Mouse (Mus musculus) liver, embryonic 14.5 days (tissue): Measurements from ENCODE around the gene Vmn1r107. TPM values are rescaled to one million over a fixed set of nuclear protein-coding genes. Genes with fewer than 3 reads are reported as not detected.
"Not testable (repeated sequence)": the region's sequence is repeated elsewhere in the genome, so short reads cannot be mapped to it uniquely, and the experiment has no call there.

ENCODE experiments used
- ATAC-seq: fragments of 200-750 bp; cut with Nextera tagmentation; 2 replicates; pipeline ENCODE4 v1.8.0; 2017; ENCODE audit warnings: moderate number of reproducible peaks, mild to moderate bottlenecking, moderate library complexity; ENCODE audit not compliant: insufficient read depth
- DNase-seq, 3 experiments: peaks; one replicate each; pipeline ENCODE4 v3.0.0-alpha.2; 2012 to 2013; ENCODE audit warnings: low read depth in 3 of 3, low spot score in 3 of 3
- H3K27ac ChIP-seq: fragments of 300-500 bp; sonication (generic); 2 replicates; pipeline ENCODE4 v1.5.1; 2014; ENCODE audit warnings: moderate library complexity, mild to moderate bottlenecking, control low read depth, inconsistent platforms
- H3K27me3 ChIP-seq: fragments of 300-500 bp; sonication (generic); 2 replicates; pipeline ENCODE4 v1.6.1; 2014; ENCODE audit warnings: mild to moderate bottlenecking, low read length, moderate library complexity; ENCODE audit not compliant: control insufficient read depth, insufficient read depth
- H3K36me3 ChIP-seq: fragments of 300-500 bp; sonication (generic); replicated peaks from 2 replicates; pipeline ENCODE4 v1.6.1; 2014; ENCODE audit warnings: low read depth; ENCODE audit not compliant: control insufficient read depth, insufficient read depth
- H3K4me1 ChIP-seq, 2 experiments: fragments of 200-500 bp in 1 of 2; fragments of 300-500 bp in 1 of 2; sonication (generic) in 1 of 2; replicated peaks; 2 replicates each; pipeline ENCODE4 v1.6.1; 2012 to 2014; ENCODE audit warnings: antibody characterized with exemption in 1 of 2, inconsistent platforms in 1 of 2, low read length in 1 of 2; ENCODE audit not compliant: control insufficient read depth in 2 of 2, insufficient read depth in 2 of 2
- H3K4me2 ChIP-seq: fragments of 300-500 bp; sonication (generic); 2 replicates; pipeline ENCODE4 v1.6.1; 2014; ENCODE audit warnings: low read depth, mild to moderate bottlenecking, control low read depth, moderate library complexity
- H3K4me3 ChIP-seq, 2 experiments: fragments of 200-500 bp in 1 of 2; fragments of 300-500 bp in 1 of 2; sonication (generic) in 1 of 2; 2 replicates each; pipeline ENCODE4 v1.5.1; 2012 to 2014; ENCODE audit warnings: low read depth in 2 of 2, low read length in 2 of 2, mild to moderate bottlenecking in 2 of 2, control low read depth in 1 of 2, inconsistent platforms in 1 of 2, moderate library complexity in 1 of 2; ENCODE audit not compliant: insufficient read depth in 1 of 2
- H3K9ac ChIP-seq: fragments of 300-500 bp; sonication (generic); replicated peaks from 2 replicates; pipeline ENCODE4 v1.6.1; 2014; ENCODE audit warnings: mild to moderate bottlenecking, control low read depth, moderate library complexity
- H3K9me3 ChIP-seq: fragments of 300-500 bp; sonication (generic); 2 replicates; pipeline ENCODE4 v1.6.1; 2016; ENCODE audit warnings: low read length, mixed read lengths; ENCODE audit not compliant: control insufficient read depth
- WGBS: fragments of 180-500 bp; shearing (Covaris S2); extraction: QIAGEN DNeasy Blood & Tissue Kit; methylation state at CpG from one replicate; pipeline ENCODE4 v1.1.7; 2014; ENCODE audit not compliant: insufficient replicate concordance; 5-methylcytosine and 5-hydroxymethylcytosine counted together
- polyA plus RNA-seq, 2 experiments: library from polyadenylated mRNA; depleted of rRNA in 1 of 2; stranded (reverse) in 1 of 2; unstranded in 1 of 2; fragments of >200 nt; fragmentation: Nextera tagmentation in 1 of 2; extraction: Ambion mirVana in 1 of 2; gene quantifications; 2 replicates each; pipeline versions ENCODE4 v1.2.1 to v1.2.3; 2012 to 2014

The Vmn1r107 gene
- polyA plus RNA-seq (2012; rRNA removed) (not detected in 2 replicates), polyA plus RNA-seq (2014; fragmentation: Nextera tagmentation; extraction: Ambion mirVana) (not detected in 2 replicates)

- H3K4me1 ChIP-seq, H3K36me3 ChIP-seq, H3K27ac ChIP-seq, DNase-seq, H3K27me3 ChIP-seq, H3K4me3 ChIP-seq, H3K9ac ChIP-seq, ATAC-seq, H3K9me3 ChIP-seq, H3K4me2 ChIP-seq: not testable (repeated sequence)
- no CpG with 5 or more reads among the region's 3 CpGs for WGBS
Observed at GRCm38 (mm10) chr7:20668618-20669017, at the start of gene Vmn1r107. Gene Vmn1r107 (plus strand): TSS chr7:20668918.

- H3K9ac ChIP-seq, H3K4me3 ChIP-seq, DNase-seq, H3K27me3 ChIP-seq, H3K4me2 ChIP-seq, H3K4me1 ChIP-seq, ATAC-seq, H3K27ac ChIP-seq, H3K36me3 ChIP-seq, H3K9me3 ChIP-seq: not testable (repeated sequence)
- WGBS = no CpG with 5 or more reads among the region's 2 CpGs
Observed at GRCm38 (mm10) chr7:20703116-20703515, 34.4 kb downstream of the Vmn1r107 start, which contains the start of gene Vmn1r111. Gene Vmn1r111 (minus strand): TSS chr7:20703216.

Other genes starting within 250 kb of the Vmn1r107 start
- gene Vmn1r101, start 226.3 kb upstream of the Vmn1r107 start, polyA plus RNA-seq (2012; rRNA removed) = not detected in 2 replicates
- not detected in 2 replicates for gene Vmn1r101, start 226.3 kb upstream of the Vmn1r107 start, polyA plus RNA-seq (2014; fragmentation: Nextera tagmentation; extraction: Ambion mirVana)
- not detected in 2 replicates for gene Gm10670, start 194.0 kb upstream of the Vmn1r107 start, polyA plus RNA-seq (2012; rRNA removed)
- not detected in 2 replicates for gene Gm10670, start 194.0 kb upstream of the Vmn1r107 start, polyA plus RNA-seq (2014; fragmentation: Nextera tagmentation; extraction: Ambion mirVana)
- gene Vmn1r103, start 158.4 kb upstream of the Vmn1r107 start, polyA plus RNA-seq (2012; rRNA removed) = not detected in 2 replicates
- not detected in 2 replicates for gene Vmn1r103, start 158.4 kb upstream of the Vmn1r107 start, polyA plus RNA-seq (2014; fragmentation: Nextera tagmentation; extraction: Ambion mirVana)
- gene Vmn1r104, start 135.1 kb upstream of the Vmn1r107 start, polyA plus RNA-seq (2012; rRNA removed) = not detected in 2 replicates
- gene Vmn1r104, start 135.1 kb upstream of the Vmn1r107 start, polyA plus RNA-seq (2014; fragmentation: Nextera tagmentation; extraction: Ambion mirVana) = not detected in 2 replicates
- not detected in 2 replicates for gene Gm5726, start 123.2 kb upstream of the Vmn1r107 start, polyA plus RNA-seq (2012; rRNA removed)
- not detected in 2 replicates for gene Gm5726, start 123.2 kb upstream of the Vmn1r107 start, polyA plus RNA-seq (2014; fragmentation: Nextera tagmentation; extraction: Ambion mirVana)
- not detected in 2 replicates for gene Gm4141, start 92.7 kb upstream of the Vmn1r107 start, polyA plus RNA-seq (2012; rRNA removed)
- gene Gm4141, start 92.7 kb upstream of the Vmn1r107 start, polyA plus RNA-seq (2014; fragmentation: Nextera tagmentation; extraction: Ambion mirVana) = not detected in 2 replicates
- not detected in 2 replicates for gene Gm4513, start 69.9 kb upstream of the Vmn1r107 start, polyA plus RNA-seq (2012; rRNA removed)
- not detected in 2 replicates for gene Gm4513, start 69.9 kb upstream of the Vmn1r107 start, polyA plus RNA-seq (2014; fragmentation: Nextera tagmentation; extraction: Ambion mirVana)
- gene Vmn1r111, start 34.3 kb downstream of the Vmn1r107 start, polyA plus RNA-seq (2012; rRNA removed) = not detected in 2 replicates
- not detected in 2 replicates for gene Vmn1r111, start 34.3 kb downstream of the Vmn1r107 start, polyA plus RNA-seq (2014; fragmentation: Nextera tagmentation; extraction: Ambion mirVana)
- not detected in 2 replicates for gene Gm10668, start 61.7 kb downstream of the Vmn1r107 start, polyA plus RNA-seq (2012; rRNA removed)
- gene Gm10668, start 61.7 kb downstream of the Vmn1r107 start, polyA plus RNA-seq (2014; fragmentation: Nextera tagmentation; extraction: Ambion mirVana) = not detected in 2 replicates
- gene Vmn1r112, start 102.3 kb downstream of the Vmn1r107 start, polyA plus RNA-seq (2012; rRNA removed) = not detected in 2 replicates
- gene Vmn1r112, start 102.3 kb downstream of the Vmn1r107 start, polyA plus RNA-seq (2014; fragmentation: Nextera tagmentation; extraction: Ambion mirVana) = not detected in 2 replicates
- not detected in 2 replicates for gene Vmn1r113, start 118.4 kb downstream of the Vmn1r107 start, polyA plus RNA-seq (2012; rRNA removed)
- gene Vmn1r113, start 118.4 kb downstream of the Vmn1r107 start, polyA plus RNA-seq (2014; fragmentation: Nextera tagmentation; extraction: Ambion mirVana) = not detected in 2 replicates
- gene Vmn1r114, start 143.3 kb downstream of the Vmn1r107 start, polyA plus RNA-seq (2012; rRNA removed) = not detected in 2 replicates
- gene Vmn1r114, start 143.3 kb downstream of the Vmn1r107 start, polyA plus RNA-seq (2014; fragmentation: Nextera tagmentation; extraction: Ambion mirVana) = not detected in 2 replicates
- gene Vmn1r115, start 176.1 kb downstream of the Vmn1r107 start, polyA plus RNA-seq (2012; rRNA removed) = not detected in 2 replicates
- gene Vmn1r115, start 176.1 kb downstream of the Vmn1r107 start, polyA plus RNA-seq (2014; fragmentation: Nextera tagmentation; extraction: Ambion mirVana) = not detected in 2 replicates
- not detected in 2 replicates for gene Vmn1r116, start 203.3 kb downstream of the Vmn1r107 start, polyA plus RNA-seq (2012; rRNA removed)
- not detected in 2 replicates for gene Vmn1r116, start 203.3 kb downstream of the Vmn1r107 start, polyA plus RNA-seq (2014; fragmentation: Nextera tagmentation; extraction: Ambion mirVana)
- gene Vmn1r117, start 215.2 kb downstream of the Vmn1r107 start, polyA plus RNA-seq (2012; rRNA removed) = not detected in 2 replicates
- not detected in 2 replicates for gene Vmn1r117, start 215.2 kb downstream of the Vmn1r107 start, polyA plus RNA-seq (2014; fragmentation: Nextera tagmentation; extraction: Ambion mirVana)
- gene Vmn1r118, start 243.4 kb downstream of the Vmn1r107 start, polyA plus RNA-seq (2012; rRNA removed) = not detected in 2 replicates
- not detected in 2 replicates for gene Vmn1r118, start 243.4 kb downstream of the Vmn1r107 start, polyA plus RNA-seq (2014; fragmentation: Nextera tagmentation; extraction: Ambion mirVana)